Mouse (Mus musculus) forelimb bud, embryonic 11.5 days (tissue): ENCODE measurements at regions not wholly inside any gene's neighbourhood (a gene's known extent, or its start where the extent isn't known, plus 50 kb on each side); places are given as distances from the start of the nearest gene placed in this dataset.
"Not testable (repeated sequence)": the region's sequence is repeated elsewhere in the genome, so short reads cannot be mapped to it uniquely, and the experiment has no call there.

ENCODE experiments used
- DNase-seq: peaks from one replicate; pipeline ENCODE4 v3.0.0-alpha.2; 2012; ENCODE audit warnings: low read depth, low spot score

DNA sequence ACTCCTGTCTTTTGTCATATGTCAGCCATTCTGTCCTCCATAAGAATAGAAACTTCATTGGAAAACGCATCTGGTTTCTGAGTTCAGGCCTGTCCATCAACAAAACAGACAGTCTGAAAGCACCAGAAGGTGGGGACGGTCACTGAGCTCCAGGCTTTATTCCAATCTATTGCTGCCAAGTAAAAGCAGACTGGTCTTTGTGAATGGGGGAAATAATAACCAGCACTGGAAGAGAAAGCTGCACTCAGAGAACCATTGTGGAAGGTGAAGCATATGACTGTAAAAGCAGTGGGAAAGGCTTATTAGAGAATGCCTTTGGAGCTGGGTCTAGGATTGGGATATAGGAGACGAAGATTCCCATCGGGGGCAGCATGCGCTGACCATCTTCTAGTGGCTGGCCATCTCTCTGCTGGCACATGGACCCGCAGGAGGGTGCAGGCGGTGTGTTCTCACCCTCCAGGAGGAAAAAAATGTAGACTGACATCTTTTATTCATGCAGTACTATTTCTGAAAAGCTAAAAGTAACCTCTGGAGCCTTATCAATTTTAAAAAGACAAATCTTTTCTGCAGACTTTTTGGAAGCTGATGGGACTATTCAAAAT is 1638.0 kb downstream of the Car8 start:
- DNase-seq: no peak

GRCm38 (mm10) chr4:6596321-6596720 is 1642.5 kb downstream of the Car8 start:
- DNase-seq: no peak

GRCm38 (mm10) chr4:6592890-6593289 is 1646.0 kb downstream of the Car8 start:
- not testable (repeated sequence) for DNase-seq

- peak; percentile 52 for DNase-seq
These were observed 1677.1 kb downstream of the Car8 start for GRCm38 (mm10) chr4:6561604-6562357.

- no peak for DNase-seq
These were observed 1699.2 kb downstream of the Car8 start for GRCm38 (mm10) chr4:6539626-6540025.

DNA sequence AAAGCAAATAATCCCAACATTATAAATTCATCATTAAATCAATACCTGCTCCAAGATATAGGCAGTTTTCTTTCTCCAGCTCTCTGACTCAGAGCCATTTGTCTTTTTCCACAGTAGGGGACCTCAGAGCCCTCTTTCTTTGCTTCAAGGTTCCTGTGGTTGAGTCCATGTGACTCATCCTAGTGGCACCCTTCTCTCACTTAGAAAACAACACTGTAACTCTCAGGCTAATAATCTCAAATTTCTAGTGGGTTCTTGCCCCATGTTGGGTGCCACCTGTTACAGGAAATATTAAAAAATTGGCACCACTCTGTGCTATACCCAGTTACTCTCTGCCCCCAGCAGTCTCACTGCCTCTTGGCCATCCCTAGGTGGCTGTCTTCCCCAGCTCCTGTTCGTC is 1706.4 kb downstream of the Car8 start:
- no peak for DNase-seq

DNA sequence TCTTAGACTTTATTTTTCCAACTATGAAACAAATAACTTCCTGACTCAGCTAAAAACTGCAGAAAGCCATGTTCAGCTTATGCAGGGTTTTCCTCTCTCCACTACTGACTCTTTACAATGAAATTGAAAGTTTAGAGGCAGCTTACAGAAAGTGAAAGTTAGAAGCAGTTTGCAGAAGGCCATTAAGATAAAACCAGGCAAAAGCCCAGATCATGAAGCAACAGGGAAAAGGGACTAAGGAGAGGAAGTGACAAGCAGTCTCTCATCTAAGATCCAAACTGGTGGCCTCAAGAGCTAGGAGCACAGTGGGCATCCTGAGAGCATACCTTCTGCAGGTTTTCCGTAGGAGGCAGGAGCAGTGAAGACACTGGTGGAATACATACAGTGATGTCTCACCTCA is 1721.2 kb downstream of the Car8 start:
- DNase-seq: no peak

- DNase-seq: peak; percentile 91
These were observed 1721.7 kb upstream of the Impad1 start for GRCm38 (mm10) chr4:6514823-6515222.

- DNase-seq: no peak
These were observed 1720.5 kb upstream of the Impad1 start for GRCm38 (mm10) chr4:6513635-6514034.

- peak; percentile 81 for DNase-seq
These were observed 1719.7 kb upstream of the Impad1 start for GRCm38 (mm10) chr4:6512749-6513364.

- DNase-seq: no peak
These were observed 1714.9 kb upstream of the Impad1 start for GRCm38 (mm10) chr4:6508091-6508490.
